Mouse (Mus musculus) forebrain, embryonic 10.5 days (tissue): ENCODE measurements around the gene Stat6. TPM values are rescaled to one million over a fixed set of nuclear protein-coding genes. Genes with fewer than 3 reads are reported as not detected.
A peak's percentile ranks its signal among the peaks of the same experiment; 100 is the strongest.

Experiments
- DNase-seq: peaks from one replicate; pipeline ENCODE4 v3.0.0-alpha.2; 2017; ENCODE audit warnings: low spot score; ENCODE audit errors: extremely low spot score
- H3K27ac ChIP-seq: fragments of 300-500 bp; sonication (generic); 2 replicates; pipeline ENCODE4 v1.5.1; 2016; ENCODE audit warnings: mild to moderate bottlenecking
- H3K27me3 ChIP-seq: fragments of 300-500 bp; sonication (generic); 2 replicates; pipeline ENCODE4 v1.6.1; 2016; ENCODE audit warnings: mild to moderate bottlenecking; ENCODE audit not compliant: poor library complexity, severe bottlenecking
- H3K36me3 ChIP-seq: fragments of 300-500 bp; sonication (generic); replicated peaks from 2 replicates; pipeline ENCODE4 v1.6.1; 2016; ENCODE audit warnings: mild to moderate bottlenecking, moderate library complexity
- H3K4me1 ChIP-seq: fragments of 300-500 bp; sonication (generic); 2 replicates; pipeline ENCODE4 v1.6.1; 2016
- H3K4me3 ChIP-seq: fragments of 300-500 bp; sonication (generic); 2 replicates; pipeline ENCODE4 v1.5.1; 2016; ENCODE audit warnings: mild to moderate bottlenecking, moderate library complexity
- H3K9me3 ChIP-seq: fragments of 300-500 bp; sonication (generic); 2 replicates; pipeline ENCODE4 v1.6.1; 2016; ENCODE audit warnings: mild to moderate bottlenecking, moderate library complexity
- WGBS: fragments of 180-500 bp; shearing (Covaris S2); methylation state at CpG from one replicate; pipeline ENCODE4 v1.1.7; 2016; 5-methylcytosine and 5-hydroxymethylcytosine counted together
- polyA plus RNA-seq: library from polyadenylated mRNA; unstranded; fragments of >200 nt; fragmentation: Nextera tagmentation; extraction: Ambion mirVana; gene quantifications from 2 replicates; pipeline ENCODE4 v1.2.1, GENCODE M21; 2016

Gene Stat6
- polyA plus RNA-seq, 1 experiment from 2014 or later, result 7.3 TPM

DNA sequence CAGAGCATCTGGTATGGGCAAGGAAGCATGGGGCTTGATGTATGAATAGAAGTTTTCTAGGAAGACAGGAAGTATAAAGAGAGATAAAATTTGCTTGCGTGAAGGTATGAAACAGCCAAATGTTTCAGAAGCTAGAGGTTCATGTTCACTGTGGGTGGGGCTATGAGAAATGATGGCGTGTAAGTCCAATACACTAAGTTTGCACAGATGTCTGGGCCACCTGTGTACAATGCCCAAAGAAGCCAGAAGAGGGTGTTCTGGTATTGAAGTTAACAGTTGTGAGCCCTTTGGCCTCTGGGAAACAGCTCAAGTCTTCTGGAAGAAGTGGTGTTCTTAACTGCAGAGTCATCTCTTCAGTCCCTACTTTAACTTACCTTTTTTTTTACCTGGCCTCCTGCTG lies 27.4 kb downstream of the Stat6 start:
- H3K27ac ChIP-seq, result no peak overlapping the region
- DNase-seq, result no peak

DNA sequence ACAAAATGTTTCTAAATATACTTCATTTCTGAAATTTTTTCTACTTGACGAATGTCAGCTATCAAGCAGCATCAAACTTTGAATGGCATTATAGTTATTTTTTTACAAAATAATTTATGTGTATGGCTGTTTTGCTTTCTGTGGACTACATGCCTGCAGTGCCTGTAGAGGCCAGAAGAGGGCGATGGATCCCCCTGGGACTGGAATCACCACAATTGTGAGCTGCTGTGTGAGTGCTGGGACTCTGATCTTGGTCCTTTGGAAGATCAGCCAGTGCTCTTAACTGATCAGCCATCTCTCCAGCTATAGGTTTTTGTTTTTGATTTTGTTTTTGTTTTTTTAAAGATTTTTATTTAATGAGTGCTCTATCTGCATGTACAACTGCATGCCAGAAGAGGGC lies 28.5 kb downstream of the Stat6 start:
- H3K4me1 ChIP-seq, result peaks cover 33% of the 10 kb centered on the region
- no peak overlapping the region for H3K4me3 ChIP-seq
- H3K27ac ChIP-seq, result no peak overlapping the region
- H3K36me3 ChIP-seq, result no peaks in the 10 kb centered on the region
- 49% methylated on average over 2 of the region's 2 CpGs for whole genome bisulfite sequencing
- peaks cover 35% of the 10 kb centered on the region for H3K27me3 ChIP-seq
- no peak for DNase-seq
- H3K9me3 ChIP-seq, result no peaks in the 10 kb centered on the region

More for the DNA sequence above, 27.4 kb downstream of the Stat6 start:
- peaks cover 44% of the 10 kb centered on the region for H3K4me1 ChIP-seq
- no peaks in the 10 kb centered on the region for H3K9me3 ChIP-seq
- H3K27me3 ChIP-seq, result peaks cover 46% of the 10 kb centered on the region
- H3K36me3 ChIP-seq, result no peaks in the 10 kb centered on the region
- 92% methylated on average over 2 of the region's 2 CpGs for WGBS
- H3K4me3 ChIP-seq, result no peak overlapping the region

DNA sequence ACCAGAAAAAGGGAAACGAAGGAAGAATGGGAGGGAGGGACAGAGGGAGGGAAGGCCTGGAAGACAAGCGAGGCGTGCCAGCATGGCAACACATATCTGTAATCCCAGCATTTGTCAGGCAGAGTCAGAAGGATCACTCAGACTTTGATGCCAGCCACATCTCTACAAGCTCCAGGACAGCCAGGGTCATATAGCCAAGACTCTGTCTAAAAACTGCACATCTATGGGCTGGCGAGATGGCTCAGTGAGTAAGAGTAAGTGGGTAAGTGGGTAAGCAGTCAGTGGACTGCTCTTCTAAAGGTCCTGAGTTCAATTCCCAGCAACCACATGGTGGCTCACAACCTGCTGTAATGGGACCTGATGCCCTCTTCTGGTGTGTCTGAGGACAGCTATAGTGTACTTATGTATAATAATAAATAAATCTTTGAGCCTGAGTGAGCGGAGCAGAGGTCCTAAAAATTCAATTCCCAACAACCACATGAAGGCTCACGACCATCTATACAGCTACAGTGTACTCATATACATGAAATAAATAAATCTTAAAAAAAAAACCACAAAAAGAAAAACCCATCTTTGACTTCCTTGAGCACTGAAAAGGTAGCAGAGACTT lies 31.4 kb downstream of the Stat6 start:
- WGBS, result 88% methylated on average over 6 of the region's 6 CpGs
- DNase-seq, result no peak
- no peak overlapping the region for H3K4me3 ChIP-seq
- H3K9me3 ChIP-seq, result no peaks in the 10 kb centered on the region
- peaks cover 26% of the 10 kb centered on the region for H3K4me1 ChIP-seq
- peaks cover 6% of the 10 kb centered on the region for H3K27me3 ChIP-seq
- no peaks in the 10 kb centered on the region for H3K36me3 ChIP-seq
- H3K27ac ChIP-seq, result no peak overlapping the region

DNA sequence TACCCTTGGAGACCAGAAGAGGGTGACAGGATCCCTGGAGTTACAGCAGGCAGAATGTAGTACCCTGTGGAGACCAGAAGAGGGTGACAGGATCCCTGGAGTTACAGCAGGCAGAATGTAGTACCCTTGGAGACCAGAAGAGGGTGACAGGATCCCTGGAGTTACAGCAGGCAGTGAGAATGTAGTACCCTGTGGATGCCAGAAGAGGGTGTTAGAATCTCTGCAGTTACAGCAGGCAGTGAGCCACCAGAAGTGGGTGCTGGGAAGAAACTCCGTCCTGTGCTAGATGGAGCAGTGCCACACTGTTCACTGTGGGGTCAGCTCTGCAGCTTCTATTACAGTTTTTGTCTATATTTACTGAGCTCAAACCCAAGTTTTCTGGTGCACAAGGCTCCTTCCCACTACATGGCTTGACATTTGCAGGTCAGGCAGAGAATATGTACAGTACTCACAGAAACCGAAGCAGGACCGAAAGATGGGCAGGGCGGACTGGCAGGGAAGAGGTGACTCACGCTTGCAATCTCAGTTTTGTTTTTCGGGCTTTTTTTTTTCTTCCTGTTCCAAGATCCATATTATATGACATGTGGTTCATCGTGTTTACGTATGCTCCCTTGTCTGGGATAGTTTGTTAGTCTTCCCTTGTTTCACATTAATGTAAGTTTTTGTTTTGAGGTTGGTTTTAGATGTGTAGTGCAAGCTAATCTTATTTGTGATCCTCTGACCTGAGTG lies 32.2 kb downstream of the Stat6 start:
- H3K36me3 ChIP-seq, result no peaks in the 10 kb centered on the region
- DNase-seq, result peak; percentile 54
- H3K4me1 ChIP-seq, result peaks cover 23% of the 10 kb centered on the region
- no peaks in the 10 kb centered on the region; the same call in 1 of the 2 replicates for H3K27me3 ChIP-seq
- no peaks in the 10 kb centered on the region for H3K9me3 ChIP-seq
- H3K27ac ChIP-seq, result no peak overlapping the region
- H3K4me3 ChIP-seq, result no peak overlapping the region
- 91% methylated on average over 8 of the region's 8 CpGs for WGBS

DNA sequence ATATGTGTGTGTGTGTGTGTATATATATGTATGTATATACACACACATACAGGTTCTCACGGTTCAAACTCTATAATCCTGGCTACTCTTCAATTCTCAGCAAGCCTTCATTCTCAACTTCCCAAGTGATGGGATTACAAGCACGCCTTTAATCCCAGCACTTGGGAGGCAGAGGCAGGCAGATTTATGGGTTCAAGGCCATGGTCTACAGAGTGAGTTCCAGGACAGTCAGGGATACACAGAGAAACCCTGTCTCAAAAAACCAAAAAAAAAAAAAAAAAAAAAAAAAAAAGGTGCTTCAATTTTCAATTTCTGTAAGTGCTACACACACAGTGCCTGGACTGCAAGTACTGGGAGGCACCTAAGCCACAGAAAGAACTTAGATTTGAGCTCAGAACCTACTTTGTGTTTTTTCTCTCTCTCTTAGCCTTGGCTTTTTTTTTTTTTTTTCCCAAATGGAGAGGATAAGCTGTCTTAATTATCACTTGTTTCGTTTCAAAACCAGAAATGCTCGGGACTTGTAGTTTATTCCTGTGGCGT lies 33.1 kb downstream of the Stat6 start:
- WGBS, result 52% methylated on average over 5 of the region's 5 CpGs
- Histone ChIP-seq H3K4me1 (peaks cover 23% of the 10 kb centered on the region), H3K36me3 (peaks cover 2% of the 10 kb centered on the region; the same call in 1 of the 2 replicates), H3K27ac (peak overlapping the region; percentile 72), H3K27me3 (no peaks in the 10 kb centered on the region), H3K9me3 (no peaks in the 10 kb centered on the region), H3K4me3 (peak overlapping the region; percentile 88)
- DNase-seq, result no peak

DNA sequence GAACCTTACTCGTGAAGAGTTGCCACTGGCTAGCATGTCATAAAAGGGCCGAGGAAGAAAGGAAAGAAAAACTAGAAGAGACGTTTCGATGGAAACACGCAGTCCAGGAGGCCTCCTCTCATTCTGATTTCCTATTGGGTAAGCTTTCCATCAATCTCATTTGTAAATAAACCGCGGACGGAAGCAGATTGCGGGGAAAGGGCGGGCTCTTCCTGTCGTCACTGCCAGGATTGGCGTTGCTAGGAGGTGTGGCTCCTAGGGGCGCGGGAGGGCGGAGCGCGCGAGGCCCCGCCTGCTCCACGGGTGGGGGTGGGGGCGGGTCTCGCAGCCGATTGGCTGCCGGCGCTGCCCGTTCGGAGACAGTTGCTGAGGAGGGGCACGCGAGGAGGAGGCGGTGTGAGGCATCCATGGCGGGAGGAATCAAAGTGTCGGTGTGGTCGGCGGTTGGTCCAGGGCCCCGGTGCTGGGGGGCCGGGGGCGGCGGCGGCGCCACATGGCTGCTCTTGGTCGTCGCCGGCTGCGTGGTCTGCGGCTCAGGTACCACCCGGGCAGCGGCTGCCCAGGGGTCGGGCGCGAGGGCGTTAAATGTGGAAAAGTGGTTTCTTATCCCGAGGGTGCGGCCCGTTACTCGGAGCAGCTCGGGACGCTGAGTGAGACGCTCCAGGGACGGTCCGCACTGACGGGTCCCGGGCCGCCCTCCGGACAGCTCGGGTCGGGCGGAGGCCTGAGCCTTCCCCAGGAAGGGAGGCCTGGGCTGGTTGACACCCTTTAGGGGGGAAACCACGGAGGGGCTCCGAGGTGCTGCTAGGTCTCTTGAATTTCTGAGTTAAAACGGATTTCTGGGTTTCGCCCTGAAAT lies 34.1 kb downstream of the Stat6 start:
- Histone ChIP-seq H3K36me3 (peaks cover 8% of the 10 kb centered on the region; the same call in 1 of the 2 replicates), H3K9me3 (no peaks in the 10 kb centered on the region), H3K27ac (peak overlapping the region; percentile 91), H3K4me1 (peaks cover 23% of the 10 kb centered on the region), H3K27me3 (no peaks in the 10 kb centered on the region), H3K4me3 (peak overlapping the region; percentile 88)
- under 1% methylated on average over 71 of the region's 71 CpGs for WGBS
- DNase-seq, result peak; percentile 95

DNA sequence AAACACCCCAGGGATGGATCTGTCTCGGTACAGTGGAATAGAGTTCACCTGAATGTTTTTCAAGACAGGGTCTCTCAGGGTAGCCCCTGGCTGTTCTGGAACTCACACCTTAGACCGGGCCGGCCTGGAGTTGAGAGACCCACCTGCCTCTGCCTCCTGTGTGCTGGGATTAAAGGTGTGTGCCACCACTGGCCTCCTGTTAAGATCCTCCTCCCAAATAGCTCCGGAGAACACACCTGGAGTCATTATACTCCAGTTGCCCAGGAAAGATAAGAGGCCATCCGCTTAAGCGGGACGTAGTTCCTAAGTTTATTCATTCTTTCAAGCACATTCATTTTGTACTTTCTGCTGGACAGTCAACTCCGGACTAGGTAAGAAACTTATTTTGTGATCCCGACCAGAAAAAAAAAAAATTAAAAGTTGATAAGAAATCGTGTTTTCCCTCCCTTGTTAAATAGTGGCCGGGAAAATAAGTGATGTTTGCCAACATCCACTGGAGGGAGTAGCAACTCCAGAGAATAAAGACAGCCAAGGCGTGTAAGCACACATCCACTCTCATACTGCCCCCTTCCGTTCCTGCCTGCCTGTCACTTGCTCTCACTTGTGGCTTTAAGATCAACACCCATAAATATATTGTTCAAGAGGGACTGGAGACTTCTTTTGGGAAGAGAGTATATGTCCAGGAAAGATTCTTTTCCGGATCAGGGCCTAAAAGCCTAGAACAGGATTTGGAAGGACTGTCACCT lies 35.0 kb downstream of the Stat6 start:
- peaks cover 23% of the 10 kb centered on the region for H3K4me1 ChIP-seq
- WGBS, result 16% methylated on average over 14 of the region's 14 CpGs
- no peaks in the 10 kb centered on the region for H3K27me3 ChIP-seq
- H3K27ac ChIP-seq, result peak overlapping the region; percentile 91
- DNase-seq, result no peak
- peaks cover 8% of the 10 kb centered on the region; the same call in 1 of the 2 replicates for H3K36me3 ChIP-seq
- H3K4me3 ChIP-seq, result peak overlapping the region; percentile 88
- no peaks in the 10 kb centered on the region for H3K9me3 ChIP-seq

DNA sequence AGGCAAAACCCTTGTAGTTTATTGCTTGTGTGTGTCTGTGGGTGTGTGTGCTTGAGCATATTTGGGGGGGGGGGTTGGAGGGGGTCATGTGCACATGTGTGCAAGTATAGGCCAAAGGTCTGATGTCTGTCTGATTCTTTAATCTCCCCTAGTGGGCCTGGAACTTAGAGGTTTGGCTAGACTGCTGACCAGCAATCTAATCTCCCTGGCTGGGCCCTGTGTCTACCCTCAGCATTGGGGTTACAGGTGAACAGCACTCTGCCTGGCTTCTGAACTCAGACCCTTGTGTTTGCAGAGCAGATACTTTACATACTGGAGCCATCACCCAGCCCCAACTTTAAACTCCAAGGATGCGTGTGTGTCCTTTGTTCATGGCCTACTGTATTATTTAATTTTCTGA lies 36.4 kb downstream of the Stat6 start:
- no peaks in the 10 kb centered on the region for H3K27me3 ChIP-seq
- peaks cover 8% of the 10 kb centered on the region; the same call in 1 of the 2 replicates for H3K36me3 ChIP-seq
- no peak overlapping the region for H3K4me3 ChIP-seq
- no peak for DNase-seq
- H3K9me3 ChIP-seq, result no peaks in the 10 kb centered on the region
- H3K27ac ChIP-seq, result no peak overlapping the region
- peaks cover 23% of the 10 kb centered on the region for H3K4me1 ChIP-seq
- 94% methylated on average over 1 of the region's 1 CpGs for WGBS

DNA sequence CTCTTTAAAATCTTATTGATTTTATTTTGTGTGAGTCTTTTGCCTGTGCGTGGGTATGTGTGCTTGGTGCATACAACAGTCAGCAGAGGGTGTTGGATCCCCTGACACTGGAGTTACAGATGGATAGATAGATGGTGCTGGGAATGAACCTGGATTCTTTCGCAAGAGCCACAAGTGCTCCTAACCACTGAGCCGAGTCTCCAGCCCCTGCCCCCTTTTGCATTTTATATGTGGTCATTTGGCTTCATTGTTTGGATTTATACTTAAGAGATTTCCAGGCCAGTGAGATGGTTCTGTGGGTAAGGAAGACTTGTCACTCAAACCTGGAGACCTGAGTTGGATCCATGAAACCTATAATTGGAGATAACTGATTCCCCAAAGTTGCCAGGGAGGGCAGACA lies 37.1 kb downstream of the Stat6 start:
- H3K4me3 ChIP-seq, result no peak overlapping the region
- no peak overlapping the region for H3K27ac ChIP-seq
- DNase-seq, result no peak
- WGBS, result 90% methylated on average over 3 of the region's 3 CpGs
- peaks cover 23% of the 10 kb centered on the region for H3K4me1 ChIP-seq
- H3K9me3 ChIP-seq, result no peaks in the 10 kb centered on the region
- peaks cover 8% of the 10 kb centered on the region; the same call in 1 of the 2 replicates for H3K36me3 ChIP-seq
- H3K27me3 ChIP-seq, result no peaks in the 10 kb centered on the region

DNA sequence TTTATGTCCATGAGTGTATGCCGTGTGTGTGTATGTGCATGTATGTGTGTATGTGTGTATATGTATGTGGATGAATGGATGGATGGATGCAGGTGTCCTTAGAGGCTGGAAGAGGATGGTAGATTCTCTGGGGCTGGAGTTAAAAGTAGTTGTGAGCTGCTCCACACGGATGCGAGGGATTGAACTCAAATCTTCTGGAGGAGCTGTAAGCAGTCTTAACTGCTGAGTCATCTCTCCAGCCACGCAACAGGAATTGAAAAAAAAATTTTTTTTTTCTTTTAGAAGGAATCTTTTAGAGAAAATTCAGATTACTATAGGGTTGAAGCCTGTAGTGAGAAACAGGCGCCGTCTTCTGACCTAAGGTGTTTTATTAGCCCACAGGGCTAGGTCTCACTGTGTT lies 40.1 kb downstream of the Stat6 start:
- 93% methylated on average over 6 of the region's 6 CpGs for WGBS
- no peaks in the 10 kb centered on the region for H3K27me3 ChIP-seq
- no peak for DNase-seq
- peaks cover 8% of the 10 kb centered on the region; the same call in 1 of the 2 replicates for H3K36me3 ChIP-seq
- no peak overlapping the region for H3K4me3 ChIP-seq
- peaks cover 12% of the 10 kb centered on the region for H3K4me1 ChIP-seq
- H3K9me3 ChIP-seq, result no peaks in the 10 kb centered on the region
- no peak overlapping the region for H3K27ac ChIP-seq

DNA sequence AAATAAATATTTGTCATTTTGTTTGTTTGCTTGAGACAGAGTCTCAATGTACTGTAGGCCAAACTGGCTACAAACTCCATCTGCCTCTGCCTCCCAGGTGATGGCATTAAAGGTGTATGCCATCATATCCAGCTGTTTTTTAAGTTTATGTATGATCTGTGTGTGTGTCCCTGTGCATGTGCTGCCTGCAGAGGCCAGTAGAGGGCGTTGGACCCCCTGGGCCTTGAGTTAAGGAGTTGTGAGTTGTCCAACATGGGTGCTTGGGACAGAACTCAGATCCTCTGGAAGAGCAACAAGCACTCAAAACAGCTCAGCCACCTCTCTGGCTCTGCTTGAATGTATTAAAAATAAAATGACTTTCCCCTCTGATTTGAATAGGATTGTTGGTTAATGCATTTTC lies 48.3 kb downstream of the Stat6 start:
- Histone ChIP-seq H3K9me3 (no peaks in the 10 kb centered on the region), H3K4me1 (no peaks in the 10 kb centered on the region), H3K36me3 (peaks cover 67% of the 10 kb centered on the region), H3K27ac (no peak overlapping the region), H3K27me3 (no peaks in the 10 kb centered on the region), H3K4me3 (no peak overlapping the region)
- no peak for DNase-seq
- 23% methylated on average over 1 of the region's 1 CpGs for WGBS

DNA sequence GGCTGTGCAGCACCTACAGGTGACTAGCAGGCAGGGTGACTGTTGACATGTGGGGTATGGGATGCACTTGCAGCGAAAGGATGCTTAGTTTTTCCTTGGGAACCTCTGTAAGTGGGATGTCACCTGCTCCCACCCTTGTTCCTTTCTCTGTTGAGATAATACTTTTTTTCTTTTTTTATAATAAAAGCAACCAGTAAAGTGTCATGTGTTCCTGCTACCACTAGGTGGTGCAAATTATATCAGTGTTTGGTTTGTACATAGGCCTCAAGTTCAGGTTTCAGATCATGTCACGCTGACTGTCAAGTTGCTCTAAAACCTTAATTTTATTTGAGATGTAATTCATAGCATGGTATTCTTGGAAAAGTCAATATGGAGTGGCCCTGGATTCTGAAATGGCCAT lies 51.9 kb downstream of the Stat6 start:
- Histone ChIP-seq H3K27ac (no peak overlapping the region), H3K9me3 (no peaks in the 10 kb centered on the region), H3K4me3 (no peak overlapping the region), H3K27me3 (no peaks in the 10 kb centered on the region), H3K4me1 (no peaks in the 10 kb centered on the region), H3K36me3 (peaks cover 93% of the 10 kb centered on the region)
- no peak for DNase-seq
- WGBS, result 71% methylated on average over 2 of the region's 2 CpGs
